Mouse (Mus musculus) lung, embryonic 16.5 days (tissue): ENCODE results near the gene Fam214b. TPM values are rescaled to one million over a fixed set of nuclear protein-coding genes. Genes with fewer than 3 reads are reported as not detected.

Source experiments
- ATAC-seq: fragments of 200-750 bp; cut with Nextera tagmentation; 2 replicates; pipeline ENCODE4 v1.8.0; 2017; ENCODE audit warnings: low read depth, mild to moderate bottlenecking, moderate library complexity
- H3K27ac ChIP-seq: fragments of 300-500 bp; sonication (generic); 2 replicates; pipeline ENCODE4 v1.5.1; 2014; ENCODE audit warnings: mild to moderate bottlenecking, control low read depth, low read length
- H3K27me3 ChIP-seq: fragments of 300-500 bp; sonication (generic); 2 replicates; pipeline ENCODE4 v1.6.1; 2014; ENCODE audit warnings: low read depth, low read length, mixed read lengths; ENCODE audit not compliant: control insufficient read depth, insufficient read depth
- H3K36me3 ChIP-seq: fragments of 300-500 bp; sonication (generic); 2 replicates; pipeline ENCODE4 v1.6.1; 2014; ENCODE audit warnings: low read length; ENCODE audit not compliant: control insufficient read depth, insufficient read depth
- H3K4me1 ChIP-seq: fragments of 300-500 bp; sonication (generic); replicated peaks from 2 replicates; pipeline ENCODE4 v1.6.1; 2014; ENCODE audit warnings: low read length, mixed read lengths; ENCODE audit not compliant: control insufficient read depth, insufficient read depth
- H3K4me2 ChIP-seq: fragments of 300-500 bp; sonication (generic); 2 replicates; pipeline ENCODE4 v1.6.1; 2014; ENCODE audit warnings: low read depth, low read length, control low read depth
- H3K4me3 ChIP-seq: fragments of 300-500 bp; sonication (generic); 2 replicates; pipeline ENCODE4 v1.5.1; 2014; ENCODE audit warnings: mild to moderate bottlenecking, low read length, control low read depth
- H3K9ac ChIP-seq: fragments of 300-500 bp; sonication (generic); 2 replicates; pipeline ENCODE4 v1.6.1; 2014; ENCODE audit warnings: low read length, control low read depth
- H3K9me3 ChIP-seq: fragments of 300-500 bp; sonication (generic); 2 replicates; pipeline ENCODE4 v1.6.1; 2016; ENCODE audit warnings: low read length; ENCODE audit not compliant: control insufficient read depth
- whole genome bisulfite sequencing: fragments of 180-500 bp; shearing (Covaris S2); extraction: QIAGEN DNeasy Blood & Tissue Kit; methylation state at CpG from one replicate; pipeline ENCODE4 v1.1.7; 2014; 5-methylcytosine and 5-hydroxymethylcytosine counted together
- polyA plus RNA-seq: library from polyadenylated mRNA; unstranded; fragments of >200 nt; fragmentation: Nextera tagmentation; extraction: Ambion mirVana; gene quantifications from 2 replicates; pipeline ENCODE4 v1.2.1, GENCODE M21; 2015

The Fam214b gene
- polyA plus RNA-seq, 1 experiment from 2014 or later: 9.6 TPM

DNA sequence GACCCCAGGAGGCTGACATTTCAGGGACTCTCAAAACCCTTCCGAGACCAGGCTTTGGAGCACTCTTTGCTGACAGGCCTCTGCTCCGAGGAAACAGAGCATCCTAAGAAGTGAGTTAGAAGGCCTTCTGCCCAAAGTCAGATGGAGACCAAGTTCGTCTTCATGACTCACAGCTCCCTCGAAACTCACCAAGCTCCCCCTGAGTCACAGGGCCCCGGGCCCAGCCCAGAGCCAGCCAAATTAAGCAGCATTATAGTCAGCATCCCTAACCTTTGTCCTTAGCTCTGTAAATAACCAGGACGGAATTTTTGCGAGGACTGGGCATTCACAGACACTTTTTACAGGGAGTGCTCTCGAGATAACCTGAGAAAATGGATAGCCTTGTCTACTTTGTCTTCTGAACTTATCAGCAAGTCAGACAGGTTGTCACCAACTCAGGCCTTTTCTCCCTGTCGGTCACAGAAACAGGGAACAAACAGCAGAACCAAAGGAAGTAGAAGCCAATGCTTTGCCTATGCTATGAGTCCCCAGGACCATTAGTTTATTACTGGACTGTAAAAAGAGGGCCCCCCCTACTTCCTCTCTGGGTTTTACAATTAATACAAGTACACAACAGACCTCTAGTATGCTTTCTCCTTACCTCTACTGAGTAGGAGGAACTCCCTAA, 5.0 kb downstream of the Fam214b start:
- Histone ChIP-seq H3K4me3 (no peak overlapping the region), H3K4me1 (peaks cover 25% of the 10 kb centered on the region), H3K36me3 (peaks cover 5% of the 10 kb centered on the region; the same call in 1 of the 2 replicates), H3K9me3 (no peaks in the 10 kb centered on the region), H3K27ac (peak overlapping the region; percentile 2; the same call in 1 of the 2 replicates), H3K27me3 (no peaks in the 10 kb centered on the region), H3K4me2 (no peak overlapping the region), H3K9ac (no peak overlapping the region)
- 61% methylated on average over 9 of the region's 9 CpGs for WGBS
- ATAC-seq: no peak

DNA sequence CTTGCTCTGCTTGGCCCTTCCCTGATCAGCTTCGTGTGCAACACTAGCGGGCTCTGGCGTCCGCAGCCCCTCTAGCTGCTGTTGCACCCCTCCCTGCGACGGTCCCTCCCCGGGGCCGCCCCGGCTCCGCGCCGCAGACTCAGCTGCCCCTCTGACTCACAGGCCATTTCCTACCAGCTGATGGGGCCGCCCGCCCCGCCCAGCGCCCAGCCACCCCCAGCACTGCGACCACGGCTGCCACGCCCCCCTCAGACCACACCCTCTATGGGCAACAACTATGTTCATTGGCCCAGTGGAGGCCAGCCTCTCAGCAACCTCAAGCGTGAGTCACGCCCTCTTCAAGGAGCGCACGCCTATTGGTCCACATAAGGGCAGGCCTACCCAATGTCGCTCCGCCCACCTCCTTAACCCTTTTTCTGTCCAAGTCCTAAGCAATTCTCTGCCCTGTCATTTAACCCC, 5.9 kb downstream of the Fam214b start:
- H3K9me3 ChIP-seq: no peaks in the 10 kb centered on the region
- peak overlapping the region; percentile 81 for H3K9ac ChIP-seq
- no peaks in the 10 kb centered on the region for H3K27me3 ChIP-seq
- peak overlapping the region; percentile 60; the same call in 1 of the 2 replicates for H3K27ac ChIP-seq
- H3K36me3 ChIP-seq: peaks cover 6% of the 10 kb centered on the region; the same call in 1 of the 2 replicates
- peak overlapping the region; percentile 84 for H3K4me3 ChIP-seq
- H3K4me2 ChIP-seq: peak overlapping the region; percentile 89
- peak; percentile 97 for ATAC-seq
- 0% methylated on average over 25 of the region's 25 CpGs for WGBS
- H3K4me1 ChIP-seq: peaks cover 25% of the 10 kb centered on the region

DNA sequence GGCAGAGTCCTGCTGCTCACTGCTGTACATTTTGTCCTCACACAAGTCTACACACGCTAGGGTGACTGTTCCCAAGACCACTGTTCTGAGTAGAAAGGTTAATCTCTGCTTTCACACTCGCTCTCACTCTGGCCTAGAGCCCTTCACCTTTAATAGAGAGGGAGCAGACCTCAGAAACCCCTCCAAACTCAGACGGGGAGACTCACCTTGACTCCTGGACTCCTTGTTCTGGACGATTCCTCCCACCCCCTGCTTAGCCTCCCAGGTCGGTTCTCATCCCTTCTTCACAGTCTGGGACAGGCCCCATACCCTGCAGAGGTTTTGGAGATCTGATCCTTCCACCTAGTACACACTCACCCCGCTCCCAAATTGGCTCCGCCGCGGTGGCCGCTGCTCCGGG, 6.4 kb downstream of the Fam214b start:
- H3K27ac ChIP-seq: peak overlapping the region; percentile 60; the same call in 1 of the 2 replicates
- H3K4me2 ChIP-seq: peak overlapping the region; percentile 89
- H3K4me1 ChIP-seq: peaks cover 20% of the 10 kb centered on the region
- peak overlapping the region; percentile 84 for H3K4me3 ChIP-seq
- no peak; the same call in 1 of the 2 replicates for ATAC-seq
- WGBS: 2% methylated on average over 11 of the region's 11 CpGs
- H3K9ac ChIP-seq: peak overlapping the region; percentile 81
- no peaks in the 10 kb centered on the region for H3K9me3 ChIP-seq
- H3K27me3 ChIP-seq: no peaks in the 10 kb centered on the region
- peaks cover 6% of the 10 kb centered on the region; the same call in 1 of the 2 replicates for H3K36me3 ChIP-seq

DNA sequence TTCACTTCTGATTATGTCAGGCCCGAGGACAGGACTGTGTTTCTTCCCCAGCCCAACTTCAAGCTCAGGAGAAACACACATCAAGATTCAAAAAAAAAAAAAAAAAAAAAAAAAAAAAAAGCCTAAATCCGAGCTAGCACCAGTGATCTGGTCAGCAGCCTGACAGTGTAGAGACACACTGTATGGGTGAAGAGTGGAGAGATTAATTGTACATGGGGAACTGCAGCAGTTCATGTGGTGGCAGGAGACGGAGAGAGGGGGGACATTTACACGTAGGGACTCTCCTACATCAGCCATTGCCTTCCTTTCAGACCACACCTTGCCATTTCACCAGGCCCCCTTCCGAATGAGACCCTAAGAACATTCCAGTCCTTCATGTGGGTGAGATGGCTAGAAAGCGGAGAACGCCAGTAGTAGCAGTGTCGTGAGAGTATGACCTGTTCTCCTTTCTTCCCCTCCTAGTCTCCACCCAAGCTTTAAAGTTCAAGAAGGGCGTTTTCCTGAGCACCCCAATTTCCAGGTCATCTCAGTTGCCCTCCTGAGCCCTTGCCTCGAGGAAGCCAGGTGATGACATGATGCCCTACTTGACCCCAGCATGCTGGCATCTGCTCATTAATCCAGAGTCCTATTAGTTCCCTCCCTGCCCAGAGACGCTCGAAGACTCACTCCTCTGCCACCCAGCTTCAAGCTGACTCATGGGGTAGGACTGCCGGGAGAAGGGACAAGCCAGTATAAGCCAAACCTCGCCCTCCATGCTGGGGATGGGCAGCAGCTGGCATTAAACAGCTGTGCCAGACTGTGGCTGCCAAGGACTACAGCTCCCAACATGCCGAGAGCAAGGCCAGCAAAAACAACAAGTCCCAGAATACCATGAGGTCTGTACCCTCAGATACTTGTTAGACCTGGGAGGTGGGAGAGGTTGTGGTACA, 7.2 kb downstream of the Fam214b start:
- peak overlapping the region; percentile 81 for H3K9ac ChIP-seq
- H3K4me2 ChIP-seq: peak overlapping the region; percentile 89
- peak overlapping the region; percentile 84 for H3K4me3 ChIP-seq
- H3K4me1 ChIP-seq: peaks cover 12% of the 10 kb centered on the region
- no peaks in the 10 kb centered on the region for H3K27me3 ChIP-seq
- ATAC-seq: no peak
- no peak overlapping the region for H3K27ac ChIP-seq
- H3K9me3 ChIP-seq: no peaks in the 10 kb centered on the region
- peaks cover 12% of the 10 kb centered on the region; the same call in 1 of the 2 replicates for H3K36me3 ChIP-seq
- WGBS: 44% methylated on average over 15 of the region's 15 CpGs

DNA sequence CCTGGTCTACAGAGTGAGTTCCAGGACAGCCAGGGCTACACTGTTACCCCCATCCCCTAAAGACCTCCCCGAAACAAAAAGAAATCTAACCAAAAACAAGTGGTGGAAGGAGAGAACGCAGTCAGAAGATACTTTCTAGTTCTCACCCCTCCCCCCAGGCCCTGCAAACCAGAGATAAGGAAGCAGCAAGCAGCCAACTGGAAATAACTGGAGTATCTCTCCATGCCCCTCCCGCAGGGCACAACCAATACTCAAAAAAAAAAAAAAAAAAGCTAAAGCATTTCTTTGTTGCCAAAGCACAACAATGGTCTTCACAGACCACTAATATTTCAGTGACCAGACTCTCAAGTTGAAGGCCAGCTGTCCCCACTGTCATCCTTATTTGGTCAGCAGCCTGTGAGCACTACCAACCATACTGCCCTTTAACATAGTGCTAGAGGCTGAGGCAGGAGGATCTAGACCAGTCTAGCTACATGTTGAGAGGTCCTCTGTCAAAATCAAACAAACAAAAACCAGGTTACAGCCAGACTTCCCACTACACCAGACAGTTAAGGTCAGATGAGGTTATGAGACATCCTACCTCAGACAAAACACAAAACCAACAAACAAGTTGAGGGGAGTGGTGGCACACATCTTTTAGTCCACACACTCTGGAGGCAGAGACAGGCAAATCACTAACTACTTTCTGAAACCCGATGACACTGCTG, 8.0 kb downstream of the Fam214b start:
- Histone ChIP-seq H3K4me2 (no peak overlapping the region), H3K27ac (no peak overlapping the region), H3K4me1 (peaks cover 7% of the 10 kb centered on the region), H3K27me3 (no peaks in the 10 kb centered on the region), H3K4me3 (no peak overlapping the region), H3K36me3 (peaks cover 14% of the 10 kb centered on the region), H3K9me3 (no peaks in the 10 kb centered on the region), H3K9ac (no peak overlapping the region)
- no peak for ATAC-seq
- WGBS: 54% methylated on average over 4 of the region's 4 CpGs

DNA sequence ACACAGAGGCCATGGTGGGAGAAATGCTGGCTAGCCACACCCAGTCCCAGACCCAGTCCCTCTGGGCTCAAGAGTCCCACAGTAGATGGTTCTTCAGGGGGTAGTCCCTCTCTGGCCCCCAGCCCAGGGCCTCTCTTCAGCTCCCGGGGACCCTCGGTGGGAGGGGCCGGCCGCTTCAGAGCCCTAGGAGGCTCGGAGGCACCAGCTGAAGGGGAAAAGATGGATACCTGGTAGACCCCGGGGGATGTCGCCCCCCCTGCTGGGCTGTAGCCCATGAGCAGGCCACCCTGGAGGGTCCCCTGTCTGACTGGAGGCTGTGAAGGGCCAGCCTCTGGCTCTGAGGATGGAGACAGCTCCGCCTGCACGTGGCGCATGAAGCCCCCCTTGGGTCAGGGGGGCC, 9.7 kb downstream of the Fam214b start:
- no peak overlapping the region for H3K4me2 ChIP-seq

DNA sequence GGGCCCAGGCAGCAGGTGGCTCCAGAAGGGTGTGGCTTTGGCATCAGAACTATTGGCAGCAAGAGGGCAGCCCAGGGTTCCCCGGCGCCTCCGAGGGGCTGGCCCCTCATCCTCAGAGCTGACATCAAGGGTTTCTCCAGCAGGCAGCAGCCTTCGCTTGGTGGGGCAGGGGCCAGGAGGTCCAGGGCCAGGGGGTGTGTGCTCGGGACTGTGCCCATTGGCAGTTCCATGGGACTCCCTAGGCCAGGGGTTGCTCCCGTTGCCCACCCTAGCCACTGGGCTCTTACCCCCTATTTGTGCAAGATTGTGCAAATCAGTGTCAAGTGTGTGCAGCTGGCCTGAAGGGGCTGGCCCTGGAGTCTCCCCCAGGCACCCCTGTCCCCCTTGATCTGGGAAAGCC, 10.2 kb downstream of the Fam214b start:
- Histone ChIP-seq H3K4me2 (no peak overlapping the region), H3K27ac (no peak overlapping the region), H3K4me3 (no peak overlapping the region), H3K4me1 (peaks cover 15% of the 10 kb centered on the region), H3K9ac (no peak overlapping the region), H3K9me3 (no peaks in the 10 kb centered on the region), H3K27me3 (no peaks in the 10 kb centered on the region), H3K36me3 (peaks cover 14% of the 10 kb centered on the region)
- WGBS: 82% methylated on average over 6 of the region's 6 CpGs
- no peak for ATAC-seq

More for the DNA sequence above, 9.7 kb downstream of the Fam214b start:
- Histone ChIP-seq H3K4me3 (no peak overlapping the region), H3K36me3 (peaks cover 14% of the 10 kb centered on the region), H3K27me3 (no peaks in the 10 kb centered on the region), H3K27ac (no peak overlapping the region), H3K4me1 (peaks cover 15% of the 10 kb centered on the region), H3K9ac (no peak overlapping the region), H3K9me3 (no peaks in the 10 kb centered on the region)
- 86% methylated on average over 10 of the region's 10 CpGs for WGBS
- ATAC-seq: no peak

DNA sequence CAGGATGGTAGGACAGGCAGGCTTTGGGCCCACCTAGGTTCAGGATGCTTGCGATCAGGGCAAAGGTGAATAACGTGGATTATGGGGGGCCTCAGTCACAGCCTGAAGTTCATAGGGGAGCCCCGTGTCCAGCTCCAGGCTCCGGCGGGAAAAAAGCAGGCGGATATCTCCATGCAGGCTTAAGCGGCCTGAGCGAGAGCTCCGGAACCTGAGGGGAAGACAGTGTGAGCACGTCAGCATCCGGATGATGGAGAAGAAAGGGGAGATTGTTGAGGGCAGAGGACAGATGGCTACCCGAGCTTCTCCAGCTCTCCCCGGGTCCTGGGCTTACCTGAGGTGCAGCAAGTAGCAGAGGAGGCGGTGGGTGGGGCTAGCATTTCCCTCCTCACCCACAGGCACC, 12.5 kb downstream of the Fam214b start:
- WGBS: 84% methylated on average over 14 of the region's 14 CpGs

More for the DNA sequence above, 12.5 kb downstream of the Fam214b start:
- ATAC-seq: no peak
- Histone ChIP-seq H3K27ac (no peak overlapping the region), H3K27me3 (no peaks in the 10 kb centered on the region), H3K4me1 (peaks cover 15% of the 10 kb centered on the region), H3K36me3 (peaks cover 21% of the 10 kb centered on the region), H3K4me3 (no peak overlapping the region), H3K4me2 (no peak overlapping the region), H3K9me3 (no peaks in the 10 kb centered on the region), H3K9ac (no peak overlapping the region)
